Mouse (Mus musculus): ENCODE measurements around the gene Ky. TPM values are rescaled to one million over a fixed set of nuclear protein-coding genes. Genes with fewer than 3 reads are reported as not detected.

Gene Ky
- total RNA-seq, 1 experiment, result 0.04 TPM

DNA sequence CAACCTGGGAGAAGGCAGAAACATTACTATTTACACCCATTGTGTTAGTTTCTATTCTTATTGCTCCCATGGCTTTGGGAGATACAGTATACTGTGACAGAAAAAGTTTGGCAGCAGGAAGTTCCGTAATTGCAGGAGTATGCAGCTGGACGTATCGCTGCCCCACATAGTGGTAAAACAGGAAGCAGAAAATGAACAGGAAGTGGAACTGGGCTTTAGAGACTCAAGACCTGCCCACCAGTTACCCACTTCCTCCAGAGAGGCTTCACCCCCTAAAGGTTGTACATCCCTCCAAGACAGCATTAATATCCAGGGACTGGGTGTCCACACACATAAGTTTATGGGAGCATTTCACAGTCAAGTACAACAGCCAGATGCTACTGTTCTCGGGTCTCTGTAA is 15.8 kb downstream of the Ky start:
- no peak overlapping the region for H3K4me3 ChIP-seq (ENCODE audit: insufficient read depth in 1 of 2, low read depth in 1 of 2, low read length in 2 of 2, poor library complexity in 1 of 2, severe bottlenecking in 1 of 2)
- H3K4me1 ChIP-seq (ENCODE audit: control insufficient read depth in 2 of 2, insufficient read depth in 2 of 2, low read length in 2 of 2, poor library complexity in 1 of 2), result peaks cover 0 to 5% of the 10 kb centered on the region in 2 experiments; a peak in 2 of 4 replicates
- no peak overlapping the region for H3K9ac ChIP-seq (ENCODE audit: insufficient read depth, low read depth, low read length, poor library complexity, severe bottlenecking)
- DNase-seq (ENCODE audit: low read depth, low spot score), result no peak
- H3K36me3 ChIP-seq (ENCODE audit: control insufficient read depth, insufficient read depth, low read length, poor library complexity, severe bottlenecking), result no peaks in the 10 kb centered on the region
- TF ChIP-seq HCFC1 (IDR thresholded peaks at IDR 0.05; ENCODE audit: borderline replicate concordance, insufficient read depth, low read length) (no peak), MAFK (IDR thresholded peaks at IDR 0.05; ENCODE audit: insufficient read depth, low read depth, low read length) (no peak), ZNF384 (IDR thresholded peaks at IDR 0.05; ENCODE audit: low read depth, low read length) (no peak), CHD2 (IDR thresholded peaks at IDR 0.05; ENCODE audit: low read depth, low read length) (no peak), ZC3H11A (IDR thresholded peaks at IDR 0.05; ENCODE audit: borderline replicate concordance, low read depth, low read length) (no peak)
- H3K27ac ChIP-seq (ENCODE audit: insufficient read depth, low read depth, low read length, poor library complexity, severe bottlenecking), result no peak overlapping the region
- H3K9me3 ChIP-seq (ENCODE audit: control insufficient read depth, insufficient read depth, low read depth, low read length), result no peaks in the 10 kb centered on the region
- in situ Hi-C loops (cut with MboI; ENCODE audit: low sequenced_read_pairs in 2 of 2, unreplicated experiment in 2 of 2), result no loop called here

DNA sequence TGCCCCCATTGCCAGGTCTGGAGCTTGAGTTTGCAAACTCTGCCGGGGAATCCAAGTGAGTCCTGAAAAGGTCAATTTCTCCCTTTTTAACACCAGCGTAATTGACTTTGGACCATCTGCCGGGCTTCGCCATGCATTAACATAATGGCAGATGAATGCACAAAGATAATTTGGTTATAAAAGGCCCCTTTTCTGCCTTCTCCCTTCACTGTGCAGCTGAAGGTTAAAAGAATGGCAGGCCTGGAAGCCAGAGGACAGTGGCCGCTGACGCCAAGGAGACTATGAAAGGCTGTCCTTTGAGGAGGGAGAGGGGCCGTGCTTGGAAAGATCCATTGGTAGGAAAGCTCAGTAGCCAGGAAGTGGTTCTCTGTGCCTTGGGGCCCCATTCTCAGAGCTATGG is 22.6 kb downstream of the Ky start:
- H3K9ac ChIP-seq (ENCODE audit: insufficient read depth, low read depth, low read length, poor library complexity, severe bottlenecking), result no peak overlapping the region
- in situ Hi-C loops (cut with MboI; ENCODE audit: low sequenced_read_pairs in 2 of 2, unreplicated experiment in 2 of 2), result no loop called here

GRCm38 (mm10) chr9:102528561-102528960 is 23.0 kb downstream of the Ky start:
- no peak for TF ChIP-seq MAFK (IDR thresholded peaks at IDR 0.05; ENCODE audit: insufficient read depth, low read depth, low read length)
- TF ChIP-seq HCFC1 (IDR thresholded peaks at IDR 0.05; ENCODE audit: borderline replicate concordance, insufficient read depth, low read length), result no peak
- TF ChIP-seq ZC3H11A (IDR thresholded peaks at IDR 0.05; ENCODE audit: borderline replicate concordance, low read depth, low read length), result no peak
- no peak for TF ChIP-seq ZNF384 (IDR thresholded peaks at IDR 0.05; ENCODE audit: low read depth, low read length)
- no peak for TF ChIP-seq CHD2 (IDR thresholded peaks at IDR 0.05; ENCODE audit: low read depth, low read length)
- no peaks in the 10 kb centered on the region for H3K9me3 ChIP-seq (ENCODE audit: control insufficient read depth, insufficient read depth, low read depth, low read length)
- DNase-seq (ENCODE audit: low read depth, low spot score), result no peak
- H3K27ac ChIP-seq (ENCODE audit: insufficient read depth, low read depth, low read length, poor library complexity, severe bottlenecking), result no peak overlapping the region
- in situ Hi-C loops (cut with MboI; ENCODE audit: low sequenced_read_pairs in 2 of 2, unreplicated experiment in 2 of 2), result no loop called here
- H3K4me1 ChIP-seq (ENCODE audit: control insufficient read depth in 2 of 2, insufficient read depth in 2 of 2, low read length in 2 of 2, poor library complexity in 1 of 2), result peaks cover 2 to 7% of the 10 kb centered on the region in 2 experiments; a peak in 2 of 4 replicates
- no peaks in the 10 kb centered on the region for H3K36me3 ChIP-seq (ENCODE audit: control insufficient read depth, insufficient read depth, low read length, poor library complexity, severe bottlenecking)
- no peak overlapping the region for H3K9ac ChIP-seq (ENCODE audit: insufficient read depth, low read depth, low read length, poor library complexity, severe bottlenecking)
- H3K4me3 ChIP-seq (ENCODE audit: insufficient read depth in 1 of 2, low read depth in 1 of 2, low read length in 2 of 2, poor library complexity in 1 of 2, severe bottlenecking in 1 of 2), result no peak overlapping the region

More for the DNA sequence above, 22.6 kb downstream of the Ky start:
- Histone ChIP-seq H3K4me1 (ENCODE audit: control insufficient read depth in 2 of 2, insufficient read depth in 2 of 2, low read length in 2 of 2, poor library complexity in 1 of 2) (peaks cover 2 to 7% of the 10 kb centered on the region in 2 experiments; a peak in 2 of 4 replicates), H3K36me3 (ENCODE audit: control insufficient read depth, insufficient read depth, low read length, poor library complexity, severe bottlenecking) (no peaks in the 10 kb centered on the region), H3K27ac (ENCODE audit: insufficient read depth, low read depth, low read length, poor library complexity, severe bottlenecking) (no peak overlapping the region), H3K4me3 (ENCODE audit: insufficient read depth in 1 of 2, low read depth in 1 of 2, low read length in 2 of 2, poor library complexity in 1 of 2, severe bottlenecking in 1 of 2) (no peak overlapping the region), H3K9me3 (ENCODE audit: control insufficient read depth, insufficient read depth, low read depth, low read length) (no peaks in the 10 kb centered on the region)
- DNase-seq (ENCODE audit: low read depth, low spot score), result no peak
- TF ChIP-seq ZNF384 (IDR thresholded peaks at IDR 0.05; ENCODE audit: low read depth, low read length), result no peak
- TF ChIP-seq MAFK (IDR thresholded peaks at IDR 0.05; ENCODE audit: insufficient read depth, low read depth, low read length), result no peak
- no peak for TF ChIP-seq HCFC1 (IDR thresholded peaks at IDR 0.05; ENCODE audit: borderline replicate concordance, insufficient read depth, low read length)
- no peak for TF ChIP-seq CHD2 (IDR thresholded peaks at IDR 0.05; ENCODE audit: low read depth, low read length)
- TF ChIP-seq ZC3H11A (IDR thresholded peaks at IDR 0.05; ENCODE audit: borderline replicate concordance, low read depth, low read length), result no peak

DNA sequence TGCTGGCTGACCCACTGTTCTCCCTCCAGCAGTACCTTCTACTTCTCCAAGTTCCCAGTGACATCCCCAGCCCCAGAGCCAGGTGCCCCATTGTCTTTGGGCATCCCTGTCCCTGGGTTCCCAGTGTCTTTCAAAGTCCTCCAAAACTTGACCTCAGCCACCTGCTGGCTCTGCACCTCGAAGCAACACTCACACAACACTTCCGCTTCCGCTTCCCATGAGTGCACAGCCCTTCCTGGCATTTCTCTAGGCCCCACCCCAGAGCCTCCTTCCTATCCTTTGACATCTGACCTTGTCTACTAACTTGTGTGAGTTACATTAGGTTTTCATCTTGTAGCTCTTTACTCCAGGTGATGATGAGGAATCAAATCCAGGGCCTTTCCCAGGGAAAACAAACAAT is 23.5 kb downstream of the Ky start:
- in situ Hi-C loops (cut with MboI; ENCODE audit: low sequenced_read_pairs in 2 of 2, unreplicated experiment in 2 of 2), result no loop called here

More for the DNA sequence above, 23.5 kb downstream of the Ky start:
- no peak for DNase-seq (ENCODE audit: low read depth, low spot score)
- no peak overlapping the region for H3K4me3 ChIP-seq (ENCODE audit: insufficient read depth in 1 of 2, low read depth in 1 of 2, low read length in 2 of 2, poor library complexity in 1 of 2, severe bottlenecking in 1 of 2)
- H3K4me1 ChIP-seq (ENCODE audit: control insufficient read depth in 2 of 2, insufficient read depth in 2 of 2, low read length in 2 of 2, poor library complexity in 1 of 2), result peaks cover 2 to 7% of the 10 kb centered on the region in 2 experiments; a peak in 2 of 4 replicates
- no peak overlapping the region for H3K27ac ChIP-seq (ENCODE audit: insufficient read depth, low read depth, low read length, poor library complexity, severe bottlenecking)
- H3K9me3 ChIP-seq (ENCODE audit: control insufficient read depth, insufficient read depth, low read depth, low read length), result no peaks in the 10 kb centered on the region
- no peak overlapping the region for H3K9ac ChIP-seq (ENCODE audit: insufficient read depth, low read depth, low read length, poor library complexity, severe bottlenecking)
- no peaks in the 10 kb centered on the region for H3K36me3 ChIP-seq (ENCODE audit: control insufficient read depth, insufficient read depth, low read length, poor library complexity, severe bottlenecking)
- no peak for TF ChIP-seq ZC3H11A (IDR thresholded peaks at IDR 0.05; ENCODE audit: borderline replicate concordance, low read depth, low read length)
- TF ChIP-seq HCFC1 (IDR thresholded peaks at IDR 0.05; ENCODE audit: borderline replicate concordance, insufficient read depth, low read length), result no peak
- TF ChIP-seq ZNF384 (IDR thresholded peaks at IDR 0.05; ENCODE audit: low read depth, low read length), result no peak
- no peak for TF ChIP-seq MAFK (IDR thresholded peaks at IDR 0.05; ENCODE audit: insufficient read depth, low read depth, low read length)

All from ES-E14 (cell line).